Mouse (Mus musculus): ENCODE measurements around the gene Fbxl2. TPM values are rescaled to one million over a fixed set of nuclear protein-coding genes. Genes with fewer than 3 reads are reported as not detected.

Gene Fbxl2
- polyA plus RNA-seq, 1 experiment from 2014 or later, result 2.7 TPM

DNA sequence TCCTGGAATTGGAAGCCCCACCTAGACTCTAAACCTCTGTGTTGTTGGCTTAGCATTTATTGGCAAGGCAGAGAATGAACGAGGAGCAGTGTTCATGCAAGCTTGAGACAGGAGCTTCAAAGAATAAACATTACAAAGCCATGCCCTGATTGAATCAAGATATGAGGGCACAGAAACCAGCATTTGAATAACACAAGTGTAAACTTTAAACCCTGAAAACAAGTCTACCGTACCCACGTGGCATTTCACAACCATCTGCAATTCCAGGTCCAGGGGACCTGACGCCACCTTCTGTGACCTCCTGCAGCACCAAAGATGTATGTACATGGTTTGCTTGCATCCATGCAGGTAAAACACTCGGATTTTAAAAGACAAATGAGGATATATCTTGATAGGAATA lies 123.3 kb downstream of the Fbxl2 start:
- ATAC-seq (ENCODE audit: insufficient number of reproducible peaks, low FRiP score, low TSS enrichment, low read depth), result no peak
- H3K9me3 ChIP-seq (ENCODE audit: control insufficient read depth, low read length), result no peaks in the 10 kb centered on the region
- H3K4me3 ChIP-seq (ENCODE audit: low read depth, low read length), result no peak overlapping the region
- H3K27me3 ChIP-seq (ENCODE audit: control insufficient read depth, insufficient read depth, low read length), result no peaks in the 10 kb centered on the region
- H3K4me1 ChIP-seq (ENCODE audit: control insufficient read depth, insufficient read depth, low read length), result no peaks in the 10 kb centered on the region
- H3K36me3 ChIP-seq (ENCODE audit: control insufficient read depth, insufficient read depth, low read length), result no peaks in the 10 kb centered on the region
- H3K4me2 ChIP-seq (ENCODE audit: low read depth, severe bottlenecking), result no peak overlapping the region
- DNase-seq (ENCODE audit: low spot score), result no peak
- H3K9ac ChIP-seq (ENCODE audit: low read length), result no peak overlapping the region
- H3K27ac ChIP-seq (replicated peaks; ENCODE audit: low read depth, low read length), result no peak overlapping the region
- 92% methylated on average over 5 of the region's 5 CpGs for WGBS

DNA sequence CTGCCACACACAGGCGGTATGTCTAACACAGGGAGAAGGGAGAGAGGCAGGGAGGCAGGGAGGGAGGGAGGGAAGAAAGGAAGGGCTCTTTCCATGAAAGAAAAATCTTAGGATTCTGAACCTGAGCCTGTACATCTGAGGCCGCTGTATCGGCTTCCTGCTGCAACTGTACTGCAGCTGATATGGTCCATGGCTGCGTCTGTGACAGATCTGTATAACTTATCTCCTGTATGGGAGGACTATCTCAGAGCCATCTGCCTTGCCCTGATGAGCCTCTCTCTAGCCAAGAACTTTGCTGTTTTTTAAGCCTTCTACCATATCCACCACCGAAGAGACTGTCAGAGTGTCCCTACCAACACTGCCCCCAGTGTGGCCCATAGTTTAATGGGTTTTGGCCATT lies 130.2 kb downstream of the Fbxl2 start:
- no peak overlapping the region for H3K27ac ChIP-seq (replicated peaks; ENCODE audit: low read depth, low read length)

More for the DNA sequence above, 130.2 kb downstream of the Fbxl2 start:
- H3K4me1 ChIP-seq (ENCODE audit: control insufficient read depth, insufficient read depth, low read length), result no peaks in the 10 kb centered on the region
- 96% methylated on average over 5 of the region's 5 CpGs for WGBS
- no peak overlapping the region for H3K9ac ChIP-seq (ENCODE audit: low read length)
- no peaks in the 10 kb centered on the region for H3K9me3 ChIP-seq (ENCODE audit: control insufficient read depth, low read length)
- peaks cover 2% of the 10 kb centered on the region; the same call in 1 of the 2 replicates for H3K36me3 ChIP-seq (ENCODE audit: control insufficient read depth, insufficient read depth, low read length)
- no peak overlapping the region for H3K4me2 ChIP-seq (ENCODE audit: low read depth, severe bottlenecking)
- H3K27me3 ChIP-seq (ENCODE audit: control insufficient read depth, insufficient read depth, low read length), result no peaks in the 10 kb centered on the region
- ATAC-seq (ENCODE audit: insufficient number of reproducible peaks, low FRiP score, low TSS enrichment, low read depth) (no peak), DNase-seq (ENCODE audit: low spot score) (no peak)
- no peak overlapping the region for H3K4me3 ChIP-seq (ENCODE audit: low read depth, low read length)

Other genes with a start within 250 kb of the Fbxl2 start
- gene Ubp1, start 115.3 kb downstream of the Fbxl2 start, polyA plus RNA-seq (2014; fragmentation: Nextera tagmentation; extraction: Ambion mirVana), result 49.7 and 50.2 TPM in 2 replicates
- 0.64 and 1.7 TPM in 2 replicates for gene Susd5, start 10.9 kb upstream of the Fbxl2 start, polyA plus RNA-seq (2014; fragmentation: Nextera tagmentation; extraction: Ambion mirVana)